Mouse (Mus musculus): ENCODE results near the gene Actl11. TPM values are rescaled to one million over a fixed set of nuclear protein-coding genes. Genes with fewer than 3 reads are reported as not detected.

The Actl11 gene
- polyA plus RNA-seq, 1 experiment from 2014 or later, result not detected

- Histone ChIP-seq H3K4me1 (peaks cover 17% of the 10 kb centered on the region), H3K9me3 (no peaks in the 10 kb centered on the region), H3K9ac (replicated peaks) (no peak overlapping the region), H3K4me3 (no peak overlapping the region), H3K27ac (replicated peaks) (peak overlapping the region; percentile 30; the same call in 1 of the 2 replicates), H3K27me3 (peaks cover 2% of the 10 kb centered on the region; the same call in 1 of the 2 replicates), H3K4me2 (replicated peaks) (no peak overlapping the region), H3K36me3 (no peaks in the 10 kb centered on the region)
- WGBS, result 41% methylated on average over 6 of the region's 6 CpGs
- ATAC-seq (ENCODE audit: low FRiP score, low read depth), result no peak
Observed at GRCm38 (mm10) chr9:107923956-107924355, 4.3 kb upstream of the Actl11 start.

GRCm38 (mm10) chr9:107925251-107925650, 3.0 kb upstream of the Actl11 start:
- Histone ChIP-seq H3K4me2 (replicated peaks) (no peak overlapping the region), H3K36me3 (no peaks in the 10 kb centered on the region), H3K4me1 (peaks cover 17% of the 10 kb centered on the region), H3K9me3 (no peaks in the 10 kb centered on the region), H3K9ac (replicated peaks) (no peak overlapping the region), H3K27me3 (peaks cover 2% of the 10 kb centered on the region; the same call in 1 of the 2 replicates), H3K4me3 (no peak overlapping the region), H3K27ac (replicated peaks) (no peak overlapping the region; the same call in 1 of the 2 replicates)
- whole genome bisulfite sequencing, result 31% methylated on average over 2 of the region's 3 CpGs
- ATAC-seq (ENCODE audit: low FRiP score, low read depth), result peak; percentile 34; the same call in 1 of the 2 replicates

GRCm38 (mm10) chr9:107926920-107927420, 1.3 kb upstream of the Actl11 start:
- Histone ChIP-seq H3K36me3 (no peaks in the 10 kb centered on the region), H3K4me3 (no peak overlapping the region), H3K9me3 (no peaks in the 10 kb centered on the region), H3K27ac (replicated peaks) (no peak overlapping the region), H3K9ac (replicated peaks) (no peak overlapping the region), H3K4me2 (replicated peaks) (no peak overlapping the region), H3K4me1 (peaks cover 17% of the 10 kb centered on the region), H3K27me3 (peaks cover 2% of the 10 kb centered on the region; the same call in 1 of the 2 replicates)
- ATAC-seq (ENCODE audit: low FRiP score, low read depth), result no peak
- 66% methylated on average over 9 of the region's 9 CpGs for WGBS

GRCm38 (mm10) chr9:107927749-107928148, 520 bp upstream of the Actl11 start:
- Histone ChIP-seq H3K27me3 (peaks cover 2% of the 10 kb centered on the region; the same call in 1 of the 2 replicates), H3K9me3 (no peaks in the 10 kb centered on the region), H3K4me3 (no peak overlapping the region), H3K4me1 (peaks cover 21% of the 10 kb centered on the region), H3K9ac (replicated peaks) (no peak overlapping the region), H3K4me2 (replicated peaks) (no peak overlapping the region), H3K36me3 (no peaks in the 10 kb centered on the region), H3K27ac (replicated peaks) (no peak overlapping the region)
- WGBS, result 84% methylated on average over 5 of the region's 5 CpGs
- ATAC-seq (ENCODE audit: low FRiP score, low read depth), result no peak

- 70% methylated on average over 4 of the region's 4 CpGs for WGBS
- peaks cover 23% of the 10 kb centered on the region for H3K4me1 ChIP-seq
- no peak overlapping the region for H3K4me3 ChIP-seq
- H3K36me3 ChIP-seq, result no peaks in the 10 kb centered on the region
- no peak for ATAC-seq (ENCODE audit: low FRiP score, low read depth)
- no peak overlapping the region for H3K27ac ChIP-seq (replicated peaks)
- H3K4me2 ChIP-seq (replicated peaks), result no peak overlapping the region
- H3K9ac ChIP-seq (replicated peaks), result no peak overlapping the region
- peaks cover 30% of the 10 kb centered on the region for H3K27me3 ChIP-seq
- no peaks in the 10 kb centered on the region for H3K9me3 ChIP-seq
Observed at GRCm38 (mm10) chr9:107932221-107932620, 4.0 kb downstream of the Actl11 start.

- peaks cover 26% of the 10 kb centered on the region for H3K4me1 ChIP-seq
- no peaks in the 10 kb centered on the region for H3K36me3 ChIP-seq
- no peak overlapping the region for H3K4me3 ChIP-seq
- ATAC-seq (ENCODE audit: low FRiP score, low read depth), result no peak
- H3K27me3 ChIP-seq, result peaks cover 33% of the 10 kb centered on the region
- no peak overlapping the region for H3K27ac ChIP-seq (replicated peaks)
- no peak overlapping the region for H3K9ac ChIP-seq (replicated peaks)
- no peak overlapping the region for H3K4me2 ChIP-seq (replicated peaks)
- 93% methylated on average over 11 of the region's 11 CpGs for WGBS
- H3K9me3 ChIP-seq, result no peaks in the 10 kb centered on the region
Observed at GRCm38 (mm10) chr9:107934146-107934545, 5.9 kb downstream of the Actl11 start.

- H3K4me1 ChIP-seq, result peaks cover 26% of the 10 kb centered on the region
- H3K27me3 ChIP-seq, result peaks cover 33% of the 10 kb centered on the region
- WGBS, result 7% methylated on average over 3 of the region's 3 CpGs
- ATAC-seq (ENCODE audit: low FRiP score, low read depth), result peak; percentile 23; the same call in 1 of the 2 replicates
- H3K9ac ChIP-seq (replicated peaks), result peak within 1 kb of the TSS; percentile 63
- H3K4me3 ChIP-seq, result peak within 1 kb of the TSS; percentile 50
- H3K27ac ChIP-seq (replicated peaks), result no peak within 1 kb of the TSS
- H3K9me3 ChIP-seq, result no peaks in the 10 kb centered on the region
- H3K4me2 ChIP-seq (replicated peaks), result peak within 1 kb of the TSS; percentile 72
- no peaks in the 10 kb centered on the region for H3K36me3 ChIP-seq
Observed at GRCm38 (mm10) chr9:107935374-107935773, 7.1 kb downstream of the Actl11 start, which contains the start of gene Camkv. Gene Camkv (plus strand): TSS chr9:107935674.

GRCm38 (mm10) chr9:107935790-107936214, 7.5 kb downstream of the Actl11 start:
- Histone ChIP-seq H3K9ac (replicated peaks) (peak overlapping the region; percentile 63), H3K4me3 (peak overlapping the region; percentile 50), H3K4me1 (peaks cover 26% of the 10 kb centered on the region), H3K9me3 (no peaks in the 10 kb centered on the region), H3K27me3 (peaks cover 33% of the 10 kb centered on the region), H3K27ac (replicated peaks) (no peak overlapping the region), H3K36me3 (no peaks in the 10 kb centered on the region), H3K4me2 (replicated peaks) (peak overlapping the region; percentile 72)
- peak; percentile 54 for ATAC-seq (ENCODE audit: low FRiP score, low read depth)
- WGBS, result 1% methylated on average over 30 of the region's 41 CpGs

- Histone ChIP-seq H3K9ac (replicated peaks) (peak overlapping the region; percentile 63), H3K27ac (replicated peaks) (no peak overlapping the region), H3K9me3 (no peaks in the 10 kb centered on the region), H3K4me1 (peaks cover 26% of the 10 kb centered on the region), H3K36me3 (no peaks in the 10 kb centered on the region), H3K4me3 (peak overlapping the region; percentile 50), H3K4me2 (replicated peaks) (peak overlapping the region; percentile 72), H3K27me3 (peaks cover 33% of the 10 kb centered on the region)
- under 1% methylated on average over 29 of the region's 29 CpGs for WGBS
- ATAC-seq (ENCODE audit: low FRiP score, low read depth), result peak; percentile 83
Observed at GRCm38 (mm10) chr9:107936215-107936822, 8.1 kb downstream of the Actl11 start.

- H3K27ac ChIP-seq (replicated peaks), result no peak overlapping the region
- H3K9ac ChIP-seq (replicated peaks), result peak overlapping the region; percentile 63; the same call in 1 of the 2 replicates
- H3K4me2 ChIP-seq (replicated peaks), result peak overlapping the region; percentile 72
- peaks cover 26% of the 10 kb centered on the region for H3K4me1 ChIP-seq
- WGBS, result 5% methylated on average over 3 of the region's 3 CpGs
- ATAC-seq (ENCODE audit: low FRiP score, low read depth), result 0 out of 2 replicates have a peak, but pooled peaks have one; percentile 21
- H3K9me3 ChIP-seq, result no peaks in the 10 kb centered on the region
- H3K27me3 ChIP-seq, result peaks cover 33% of the 10 kb centered on the region
- peak overlapping the region; percentile 50 for H3K4me3 ChIP-seq
- no peaks in the 10 kb centered on the region for H3K36me3 ChIP-seq
Observed at GRCm38 (mm10) chr9:107936831-107937230, 8.6 kb downstream of the Actl11 start.

GRCm38 (mm10) chr9:107947241-107948194, 19.2 kb downstream of the Actl11 start:
- H3K36me3 ChIP-seq, result peaks cover 6% of the 10 kb centered on the region; the same call in 1 of the 2 replicates
- 91% methylated on average over 31 of the region's 31 CpGs for WGBS
- H3K9me3 ChIP-seq, result no peaks in the 10 kb centered on the region
- H3K27ac ChIP-seq (replicated peaks), result no peak overlapping the region
- no peak overlapping the region for H3K4me3 ChIP-seq
- no peak overlapping the region for H3K9ac ChIP-seq (replicated peaks)
- H3K4me2 ChIP-seq (replicated peaks), result no peak overlapping the region
- no peak for ATAC-seq (ENCODE audit: low FRiP score, low read depth)
- H3K27me3 ChIP-seq, result no peaks in the 10 kb centered on the region
- peaks cover 15% of the 10 kb centered on the region for H3K4me1 ChIP-seq
